Mouse (Mus musculus) midbrain, embryonic 16.5 days (tissue): ENCODE measurements at regions not wholly inside any gene's neighbourhood (a gene's known extent, or its start where the extent isn't known, plus 50 kb on each side); places are given as distances from the start of the nearest gene placed in this dataset.

ENCODE experiments used
- ATAC-seq: fragments of 200-750 bp; cut with Nextera tagmentation; 2 replicates; pipeline ENCODE4 v1.8.0; 2017; ENCODE audit warnings: moderate TSS enrichment
- H3K27ac ChIP-seq: fragments of 300-500 bp; sonication (generic); 2 replicates; pipeline ENCODE4 v1.5.1; 2014; ENCODE audit warnings: mild to moderate bottlenecking, low read length, mixed read lengths
- H3K27me3 ChIP-seq: fragments of 300-500 bp; sonication (generic); 2 replicates; pipeline ENCODE4 v1.6.1; 2014; ENCODE audit warnings: low read depth, low read length, mixed read lengths; ENCODE audit not compliant: control insufficient read depth, insufficient read depth
- H3K36me3 ChIP-seq: fragments of 300-500 bp; sonication (generic); 2 replicates; pipeline ENCODE4 v1.6.1; 2014; ENCODE audit warnings: mild to moderate bottlenecking, low read length, moderate library complexity, mixed read lengths; ENCODE audit not compliant: control insufficient read depth, insufficient read depth
- H3K4me1 ChIP-seq: fragments of 300-500 bp; sonication (generic); 2 replicates; pipeline ENCODE4 v1.6.1; 2014; ENCODE audit warnings: mild to moderate bottlenecking, low read length, mixed read lengths; ENCODE audit not compliant: control insufficient read depth, insufficient read depth
- H3K4me2 ChIP-seq: fragments of 300-500 bp; sonication (generic); 2 replicates; pipeline ENCODE4 v1.6.1; 2014; ENCODE audit warnings: mild to moderate bottlenecking, low read length, mixed read lengths
- H3K4me3 ChIP-seq: fragments of 300-500 bp; sonication (generic); 2 replicates; pipeline ENCODE4 v1.5.1; 2014; ENCODE audit warnings: low read depth, mild to moderate bottlenecking, low read length, moderate library complexity, mixed read lengths
- H3K9ac ChIP-seq: fragments of 300-500 bp; sonication (generic); 2 replicates; pipeline ENCODE4 v1.6.1; 2014; ENCODE audit warnings: low read depth, low read length, mixed read lengths
- H3K9me3 ChIP-seq: fragments of 300-500 bp; sonication (generic); replicated peaks from 2 replicates; pipeline ENCODE4 v1.6.1; 2014; ENCODE audit warnings: mild to moderate bottlenecking, low read length, mixed read lengths; ENCODE audit not compliant: control insufficient read depth, poor library complexity, severe bottlenecking
- WGBS: fragments of 180-500 bp; shearing (Covaris S2); extraction: QIAGEN DNeasy Blood & Tissue Kit; methylation state at CpG from one replicate; pipeline ENCODE4 v1.1.7; 2014; 5-methylcytosine and 5-hydroxymethylcytosine counted together

GRCm38 (mm10) chr4:73051511-73051910 is 199.1 kb upstream of the Aldoart1 start:
- WGBS, result 100% methylated on average over 1 of the region's 1 CpGs
- H3K4me2 ChIP-seq, result no peak overlapping the region
- no peaks in the 10 kb centered on the region for H3K4me1 ChIP-seq
- no peak for ATAC-seq
- H3K36me3 ChIP-seq, result no peaks in the 10 kb centered on the region
- H3K9ac ChIP-seq, result no peak overlapping the region
- H3K9me3 ChIP-seq, result no peaks in the 10 kb centered on the region
- H3K4me3 ChIP-seq, result no peak overlapping the region
- H3K27ac ChIP-seq, result no peak overlapping the region
- H3K27me3 ChIP-seq, result no peaks in the 10 kb centered on the region

GRCm38 (mm10) chr4:73047804-73048203 is 195.4 kb upstream of the Aldoart1 start:
- Histone ChIP-seq H3K9me3 (no peaks in the 10 kb centered on the region), H3K36me3 (no peaks in the 10 kb centered on the region), H3K4me1 (no peaks in the 10 kb centered on the region), H3K27ac (no peak overlapping the region), H3K4me2 (no peak overlapping the region), H3K9ac (no peak overlapping the region), H3K4me3 (no peak overlapping the region), H3K27me3 (no peaks in the 10 kb centered on the region)
- ATAC-seq, result 0 out of 2 replicates have a peak, but pooled peaks have one; percentile 48
- 45% methylated on average over 2 of the region's 2 CpGs for WGBS

- Histone ChIP-seq H3K9ac (no peak overlapping the region), H3K27me3 (no peaks in the 10 kb centered on the region), H3K4me3 (no peak overlapping the region), H3K9me3 (no peaks in the 10 kb centered on the region), H3K27ac (no peak overlapping the region), H3K4me2 (no peak overlapping the region), H3K4me1 (no peaks in the 10 kb centered on the region), H3K36me3 (no peaks in the 10 kb centered on the region)
- 55% methylated on average over 2 of the region's 2 CpGs for WGBS
- ATAC-seq, result no peak
These were observed 191.9 kb upstream of the Aldoart1 start for GRCm38 (mm10) chr4:73044356-73044755.

- ATAC-seq, result peak; percentile 36; the same call in 1 of the 2 replicates
- H3K4me1 ChIP-seq, result no peaks in the 10 kb centered on the region
- no peak overlapping the region for H3K9ac ChIP-seq
- no peaks in the 10 kb centered on the region for H3K36me3 ChIP-seq
- H3K9me3 ChIP-seq, result no peaks in the 10 kb centered on the region
- no peak overlapping the region for H3K4me3 ChIP-seq
- 13% methylated on average over 2 of the region's 2 CpGs for WGBS
- no peak overlapping the region for H3K4me2 ChIP-seq
- H3K27me3 ChIP-seq, result no peaks in the 10 kb centered on the region
- no peak overlapping the region for H3K27ac ChIP-seq
These were observed 190.2 kb upstream of the Aldoart1 start for GRCm38 (mm10) chr4:73042672-73043071.

- WGBS, result 84% methylated on average over 2 of the region's 2 CpGs
These were observed 189.1 kb upstream of the Aldoart1 start for GRCm38 (mm10) chr4:73041486-73041885.

GRCm38 (mm10) chr4:72997686-72998085 is 145.3 kb upstream of the Aldoart1 start:
- no peak overlapping the region for H3K9ac ChIP-seq
- WGBS, result 72% methylated on average over 1 of the region's 1 CpGs
- H3K4me3 ChIP-seq, result no peak overlapping the region
- ATAC-seq, result no peak
- H3K9me3 ChIP-seq, result no peaks in the 10 kb centered on the region
- H3K36me3 ChIP-seq, result no peaks in the 10 kb centered on the region
- no peaks in the 10 kb centered on the region for H3K4me1 ChIP-seq
- no peak overlapping the region for H3K4me2 ChIP-seq
- H3K27ac ChIP-seq, result no peak overlapping the region
- no peaks in the 10 kb centered on the region for H3K27me3 ChIP-seq

More at GRCm38 (mm10) chr4:73041486-73041885, 189.1 kb upstream of the Aldoart1 start:
- H3K9ac ChIP-seq, result no peak overlapping the region
- H3K27me3 ChIP-seq, result no peaks in the 10 kb centered on the region
- H3K4me3 ChIP-seq, result no peak overlapping the region
- ATAC-seq, result no peak
- no peaks in the 10 kb centered on the region for H3K36me3 ChIP-seq
- H3K4me2 ChIP-seq, result no peak overlapping the region
- no peaks in the 10 kb centered on the region for H3K9me3 ChIP-seq
- H3K4me1 ChIP-seq, result no peaks in the 10 kb centered on the region
- H3K27ac ChIP-seq, result no peak overlapping the region

- no peaks in the 10 kb centered on the region for H3K27me3 ChIP-seq
- H3K36me3 ChIP-seq, result no peaks in the 10 kb centered on the region
- no peaks in the 10 kb centered on the region for H3K4me1 ChIP-seq
- H3K27ac ChIP-seq, result no peak overlapping the region
- H3K4me2 ChIP-seq, result no peak overlapping the region
- H3K4me3 ChIP-seq, result no peak overlapping the region
- no peaks in the 10 kb centered on the region for H3K9me3 ChIP-seq
- no peak overlapping the region for H3K9ac ChIP-seq
- no peak for ATAC-seq
- WGBS, result 89% methylated on average over 2 of the region's 2 CpGs
These were observed 143.7 kb upstream of the Aldoart1 start for GRCm38 (mm10) chr4:72996102-72996501.

- Histone ChIP-seq H3K9me3 (no peaks in the 10 kb centered on the region), H3K4me3 (no peak overlapping the region), H3K27ac (no peak overlapping the region), H3K4me2 (no peak overlapping the region), H3K27me3 (no peaks in the 10 kb centered on the region), H3K4me1 (no peaks in the 10 kb centered on the region), H3K36me3 (no peaks in the 10 kb centered on the region), H3K9ac (no peak overlapping the region)
- ATAC-seq, result no peak
- WGBS, result 82% methylated on average over 7 of the region's 7 CpGs
These were observed 94.0 kb upstream of the Aldoart1 start for GRCm38 (mm10) chr4:72946369-72946981.

GRCm38 (mm10) chr4:72923396-72923795 is 71.0 kb upstream of the Aldoart1 start:
- WGBS, result 32% methylated on average over 3 of the region's 3 CpGs
- H3K4me3 ChIP-seq, result no peak overlapping the region
- no peak overlapping the region for H3K4me2 ChIP-seq
- H3K36me3 ChIP-seq, result no peaks in the 10 kb centered on the region
- no peak overlapping the region for H3K9ac ChIP-seq
- no peaks in the 10 kb centered on the region for H3K9me3 ChIP-seq
- no peak for ATAC-seq
- H3K4me1 ChIP-seq, result no peaks in the 10 kb centered on the region
- H3K27me3 ChIP-seq, result no peaks in the 10 kb centered on the region
- no peak overlapping the region for H3K27ac ChIP-seq
